Mouse (Mus musculus): ENCODE data around the gene Wdr45b. TPM values are rescaled to one million over a fixed set of nuclear protein-coding genes. Genes with fewer than 3 reads are reported as not detected.
"Not testable (repeated sequence)": the region's sequence is repeated elsewhere in the genome, so short reads cannot be mapped to it uniquely, and the experiment has no call there.

Gene Wdr45b
- polyA plus RNA-seq, 1 experiment from 2014 or later = 117 TPM

GRCm38 (mm10) chr11:121326034-121326433 lies 28.2 kb downstream of the Wdr45b start:
- DNase-seq (ENCODE audit: low spot score) = no peak
- Histone ChIP-seq H3K4me1 (ENCODE audit: control insufficient read depth, insufficient read depth, low read length) (no peaks in the 10 kb centered on the region), H3K27ac (replicated peaks; ENCODE audit: low read depth, low read length) (no peak overlapping the region), H3K9me3 (replicated peaks; ENCODE audit: control insufficient read depth, low read length) (no peaks in the 10 kb centered on the region), H3K4me2 (ENCODE audit: low read depth, low read length) (no peak overlapping the region), H3K9ac (replicated peaks; ENCODE audit: low read length) (no peak overlapping the region), H3K27me3 (ENCODE audit: control insufficient read depth, insufficient read depth, low read length) (no peaks in the 10 kb centered on the region), H3K4me3 (ENCODE audit: low read depth, low read length) (no peak overlapping the region), H3K36me3 (replicated peaks; ENCODE audit: control insufficient read depth, insufficient read depth, low read depth, low read length) (peaks cover 4% of the 10 kb centered on the region; the same call in 1 of the 2 replicates)
- 65% methylated on average over 1 of the region's 1 CpGs for WGBS
- no peak for ATAC-seq (replicated peaks; ENCODE audit: insufficient number of reproducible peaks, low FRiP score, low TSS enrichment, low read depth)

GRCm38 (mm10) chr11:121307712-121308111 lies 46.5 kb downstream of the Wdr45b start:
- not testable (repeated sequence) for H3K4me1 ChIP-seq (ENCODE audit: control insufficient read depth, insufficient read depth, low read length); H3K27ac ChIP-seq (replicated peaks; ENCODE audit: low read depth, low read length); H3K27me3 ChIP-seq (ENCODE audit: control insufficient read depth, insufficient read depth, low read length); H3K36me3 ChIP-seq (replicated peaks; ENCODE audit: control insufficient read depth, insufficient read depth, low read depth, low read length); H3K4me2 ChIP-seq (ENCODE audit: low read depth, low read length); ATAC-seq (replicated peaks; ENCODE audit: insufficient number of reproducible peaks, low FRiP score, low TSS enrichment, low read depth); H3K4me3 ChIP-seq (ENCODE audit: low read depth, low read length); DNase-seq (ENCODE audit: low spot score); H3K9me3 ChIP-seq (replicated peaks; ENCODE audit: control insufficient read depth, low read length); H3K9ac ChIP-seq (replicated peaks; ENCODE audit: low read length)
- 90% methylated on average over 6 of the region's 6 CpGs for WGBS

GRCm38 (mm10) chr11:121306608-121307007 lies 47.6 kb downstream of the Wdr45b start:
- ATAC-seq (replicated peaks; ENCODE audit: insufficient number of reproducible peaks, low FRiP score, low TSS enrichment, low read depth) = no peak
- H3K4me2 ChIP-seq (ENCODE audit: low read depth, low read length) = no peak overlapping the region

GRCm38 (mm10) chr11:121305371-121305770 lies 48.9 kb downstream of the Wdr45b start:
- H3K9me3 ChIP-seq (replicated peaks; ENCODE audit: control insufficient read depth, low read length) = no peaks in the 10 kb centered on the region
- no peak overlapping the region for H3K27ac ChIP-seq (replicated peaks; ENCODE audit: low read depth, low read length)
- DNase-seq (ENCODE audit: low spot score) (no peak), ATAC-seq (replicated peaks; ENCODE audit: insufficient number of reproducible peaks, low FRiP score, low TSS enrichment, low read depth) (no peak)
- no peaks in the 10 kb centered on the region for H3K4me1 ChIP-seq (ENCODE audit: control insufficient read depth, insufficient read depth, low read length)
- H3K4me2 ChIP-seq (ENCODE audit: low read depth, low read length) = no peak overlapping the region
- WGBS = 93% methylated on average over 6 of the region's 6 CpGs
- no peaks in the 10 kb centered on the region for H3K27me3 ChIP-seq (ENCODE audit: control insufficient read depth, insufficient read depth, low read length)
- H3K9ac ChIP-seq (replicated peaks; ENCODE audit: low read length) = no peak overlapping the region
- H3K36me3 ChIP-seq (replicated peaks; ENCODE audit: control insufficient read depth, insufficient read depth, low read depth, low read length) = peaks cover 5% of the 10 kb centered on the region
- no peak overlapping the region for H3K4me3 ChIP-seq (ENCODE audit: low read depth, low read length)

More at GRCm38 (mm10) chr11:121306608-121307007, 47.6 kb downstream of the Wdr45b start:
- WGBS = 96% methylated on average over 8 of the region's 8 CpGs
- H3K36me3 ChIP-seq (replicated peaks; ENCODE audit: control insufficient read depth, insufficient read depth, low read depth, low read length) = peaks cover 8% of the 10 kb centered on the region
- H3K9me3 ChIP-seq (replicated peaks; ENCODE audit: control insufficient read depth, low read length) = no peaks in the 10 kb centered on the region
- no peak for DNase-seq (ENCODE audit: low spot score)
- no peaks in the 10 kb centered on the region for H3K27me3 ChIP-seq (ENCODE audit: control insufficient read depth, insufficient read depth, low read length)
- no peaks in the 10 kb centered on the region for H3K4me1 ChIP-seq (ENCODE audit: control insufficient read depth, insufficient read depth, low read length)
- H3K4me3 ChIP-seq (ENCODE audit: low read depth, low read length) = no peak overlapping the region
- no peak overlapping the region for H3K27ac ChIP-seq (replicated peaks; ENCODE audit: low read depth, low read length)
- H3K9ac ChIP-seq (replicated peaks; ENCODE audit: low read length) = no peak overlapping the region

- Histone ChIP-seq H3K4me2 (ENCODE audit: low read depth, low read length) (no peak overlapping the region), H3K9ac (replicated peaks; ENCODE audit: low read length) (no peak overlapping the region), H3K36me3 (replicated peaks; ENCODE audit: control insufficient read depth, insufficient read depth, low read depth, low read length) (peaks cover 9% of the 10 kb centered on the region), H3K4me3 (ENCODE audit: low read depth, low read length) (no peak overlapping the region), H3K9me3 (replicated peaks; ENCODE audit: control insufficient read depth, low read length) (no peaks in the 10 kb centered on the region), H3K27me3 (ENCODE audit: control insufficient read depth, insufficient read depth, low read length) (no peaks in the 10 kb centered on the region), H3K27ac (replicated peaks; ENCODE audit: low read depth, low read length) (no peak overlapping the region), H3K4me1 (ENCODE audit: control insufficient read depth, insufficient read depth, low read length) (no peaks in the 10 kb centered on the region)
- DNase-seq (ENCODE audit: low spot score) (no peak), ATAC-seq (replicated peaks; ENCODE audit: insufficient number of reproducible peaks, low FRiP score, low TSS enrichment, low read depth) (no peak)
- 91% methylated on average over 9 of the region's 9 CpGs for WGBS
These were observed 54.0 kb downstream of the Wdr45b start for GRCm38 (mm10) chr11:121300265-121300664.

GRCm38 (mm10) chr11:121298493-121298892 lies 55.8 kb downstream of the Wdr45b start:
- Histone ChIP-seq H3K4me2 (ENCODE audit: low read depth, low read length) (no peak overlapping the region), H3K4me1 (ENCODE audit: control insufficient read depth, insufficient read depth, low read length) (no peaks in the 10 kb centered on the region), H3K27ac (replicated peaks; ENCODE audit: low read depth, low read length) (no peak overlapping the region), H3K9ac (replicated peaks; ENCODE audit: low read length) (no peak overlapping the region), H3K27me3 (ENCODE audit: control insufficient read depth, insufficient read depth, low read length) (no peaks in the 10 kb centered on the region), H3K36me3 (replicated peaks; ENCODE audit: control insufficient read depth, insufficient read depth, low read depth, low read length) (peaks cover 6% of the 10 kb centered on the region), H3K9me3 (replicated peaks; ENCODE audit: control insufficient read depth, low read length) (no peaks in the 10 kb centered on the region), H3K4me3 (ENCODE audit: low read depth, low read length) (no peak overlapping the region)
- ATAC-seq (replicated peaks; ENCODE audit: insufficient number of reproducible peaks, low FRiP score, low TSS enrichment, low read depth) (no peak), DNase-seq (ENCODE audit: low spot score) (no peak)
- 88% methylated on average over 8 of the region's 8 CpGs for WGBS

- no peak overlapping the region for H3K9ac ChIP-seq (replicated peaks; ENCODE audit: low read length)
- H3K36me3 ChIP-seq (replicated peaks; ENCODE audit: control insufficient read depth, insufficient read depth, low read depth, low read length) = peaks cover 6% of the 10 kb centered on the region
- ATAC-seq (replicated peaks; ENCODE audit: insufficient number of reproducible peaks, low FRiP score, low TSS enrichment, low read depth) (no peak), DNase-seq (ENCODE audit: low spot score) (no peak)
- no peak overlapping the region for H3K4me3 ChIP-seq (ENCODE audit: low read depth, low read length)
- no peak overlapping the region for H3K4me2 ChIP-seq (ENCODE audit: low read depth, low read length)
- H3K9me3 ChIP-seq (replicated peaks; ENCODE audit: control insufficient read depth, low read length) = no peaks in the 10 kb centered on the region
- H3K4me1 ChIP-seq (ENCODE audit: control insufficient read depth, insufficient read depth, low read length) = no peaks in the 10 kb centered on the region
- 92% methylated on average over 5 of the region's 5 CpGs for WGBS
- H3K27ac ChIP-seq (replicated peaks; ENCODE audit: low read depth, low read length) = no peak overlapping the region
- no peaks in the 10 kb centered on the region for H3K27me3 ChIP-seq (ENCODE audit: control insufficient read depth, insufficient read depth, low read length)
These were observed 59.5 kb downstream of the Wdr45b start for GRCm38 (mm10) chr11:121294771-121295170.

GRCm38 (mm10) chr11:121289859-121290258 lies 64.4 kb downstream of the Wdr45b start:
- Histone ChIP-seq H3K27me3 (ENCODE audit: control insufficient read depth, insufficient read depth, low read length) (no peaks in the 10 kb centered on the region), H3K4me3 (ENCODE audit: low read depth, low read length) (no peak overlapping the region), H3K4me1 (ENCODE audit: control insufficient read depth, insufficient read depth, low read length) (no peaks in the 10 kb centered on the region), H3K36me3 (replicated peaks; ENCODE audit: control insufficient read depth, insufficient read depth, low read depth, low read length) (peaks cover 10% of the 10 kb centered on the region), H3K4me2 (ENCODE audit: low read depth, low read length) (no peak overlapping the region), H3K9ac (replicated peaks; ENCODE audit: low read length) (no peak overlapping the region), H3K9me3 (replicated peaks; ENCODE audit: control insufficient read depth, low read length) (no peaks in the 10 kb centered on the region), H3K27ac (replicated peaks; ENCODE audit: low read depth, low read length) (no peak overlapping the region)
- 91% methylated on average over 3 of the region's 3 CpGs for WGBS
- ATAC-seq (replicated peaks; ENCODE audit: insufficient number of reproducible peaks, low FRiP score, low TSS enrichment, low read depth) (no peak), DNase-seq (ENCODE audit: low spot score) (no peak)
